Mouse (Mus musculus) limb, embryonic 15.5 days (tissue): ENCODE data around the gene March4. TPM values are rescaled to one million over a fixed set of nuclear protein-coding genes. Genes with fewer than 3 reads are reported as not detected.

ENCODE experiments used
- ATAC-seq: fragments of 200-750 bp; cut with Nextera tagmentation; 2 replicates; pipeline ENCODE4 v1.8.0; 2017; ENCODE audit warnings: low read depth, moderate TSS enrichment; ENCODE audit not compliant: insufficient number of reproducible peaks, low FRiP score, low TSS enrichment
- H3K27ac ChIP-seq: fragments of 300-500 bp; sonication (generic); 2 replicates; pipeline ENCODE4 v1.5.1; 2015; ENCODE audit warnings: moderate library complexity, mild to moderate bottlenecking, inconsistent platforms
- H3K27me3 ChIP-seq: fragments of 300-500 bp; sonication (generic); 2 replicates; pipeline ENCODE4 v1.6.1; 2015; ENCODE audit warnings: inconsistent platforms
- H3K36me3 ChIP-seq: fragments of 300-500 bp; sonication (generic); 2 replicates; pipeline ENCODE4 v1.6.1; 2015; ENCODE audit warnings: inconsistent platforms
- H3K4me1 ChIP-seq: fragments of 300-500 bp; sonication (generic); 2 replicates; pipeline ENCODE4 v1.6.1; 2015; ENCODE audit warnings: inconsistent platforms
- H3K4me2 ChIP-seq: fragments of 300-500 bp; sonication (generic); 2 replicates; pipeline ENCODE4 v1.6.1; 2015; ENCODE audit warnings: mild to moderate bottlenecking, inconsistent platforms
- H3K4me3 ChIP-seq: fragments of 300-500 bp; sonication (generic); 2 replicates; pipeline ENCODE4 v1.5.1; 2015; ENCODE audit warnings: mild to moderate bottlenecking, inconsistent platforms
- H3K9ac ChIP-seq: fragments of 300-500 bp; sonication (generic); 2 replicates; pipeline ENCODE4 v1.6.1; 2015; ENCODE audit warnings: inconsistent platforms
- H3K9me3 ChIP-seq: fragments of 300-500 bp; sonication (generic); 2 replicates; pipeline ENCODE4 v1.6.1; 2016; ENCODE audit warnings: inconsistent platforms
- WGBS: fragments of 180-500 bp; shearing (Covaris S2); methylation state at CpG from one replicate; pipeline ENCODE4 v1.1.7; 2015; 5-methylcytosine and 5-hydroxymethylcytosine counted together
- polyA plus RNA-seq: library from polyadenylated mRNA; unstranded; fragments of >200 nt; fragmentation: Nextera tagmentation; extraction: Ambion mirVana; gene quantifications from 2 replicates; pipeline ENCODE4 v1.2.1, GENCODE M21; 2015

The March4 gene
- polyA plus RNA-seq, 1 experiment from 2014 or later = not detected

- 45% methylated on average over 5 of the region's 5 CpGs for WGBS
- Histone ChIP-seq H3K27ac (no peak overlapping the region), H3K27me3 (no peaks in the 10 kb centered on the region), H3K4me1 (peaks cover 2% of the 10 kb centered on the region; the same call in 1 of the 2 replicates), H3K9ac (no peak overlapping the region), H3K4me3 (no peak overlapping the region), H3K36me3 (no peaks in the 10 kb centered on the region), H3K9me3 (no peaks in the 10 kb centered on the region), H3K4me2 (no peak overlapping the region)
- no peak for ATAC-seq
These were observed 68.2 kb downstream of the March4 start for GRCm38 (mm10) chr1:72468466-72469003.

GRCm38 (mm10) chr1:72464926-72465583 lies 71.7 kb downstream of the March4 start:
- Histone ChIP-seq H3K4me2 (no peak overlapping the region), H3K36me3 (no peaks in the 10 kb centered on the region), H3K27me3 (no peaks in the 10 kb centered on the region), H3K9ac (no peak overlapping the region), H3K9me3 (no peaks in the 10 kb centered on the region), H3K27ac (no peak overlapping the region), H3K4me3 (no peak overlapping the region), H3K4me1 (peaks cover 2% of the 10 kb centered on the region; the same call in 1 of the 2 replicates)
- ATAC-seq = no peak
- WGBS = 39% methylated on average over 12 of the region's 12 CpGs

- H3K27me3 ChIP-seq = no peaks in the 10 kb centered on the region
- WGBS = 73% methylated on average over 6 of the region's 6 CpGs
- no peak for ATAC-seq
- no peaks in the 10 kb centered on the region for H3K36me3 ChIP-seq
- H3K9ac ChIP-seq = no peak overlapping the region
- H3K4me2 ChIP-seq = no peak overlapping the region
- peaks cover 2% of the 10 kb centered on the region; the same call in 1 of the 2 replicates for H3K4me1 ChIP-seq
- no peak overlapping the region for H3K4me3 ChIP-seq
- no peak overlapping the region for H3K27ac ChIP-seq
- no peaks in the 10 kb centered on the region for H3K9me3 ChIP-seq
These were observed 74.2 kb downstream of the March4 start for GRCm38 (mm10) chr1:72462516-72462915.

GRCm38 (mm10) chr1:72457652-72458051 lies 79.1 kb downstream of the March4 start:
- H3K4me1 ChIP-seq = no peaks in the 10 kb centered on the region
- no peak overlapping the region for H3K4me2 ChIP-seq
- 62% methylated on average over 4 of the region's 4 CpGs for WGBS
- H3K9ac ChIP-seq = no peak overlapping the region
- no peaks in the 10 kb centered on the region for H3K36me3 ChIP-seq
- H3K4me3 ChIP-seq = no peak overlapping the region
- H3K27ac ChIP-seq = no peak overlapping the region
- no peaks in the 10 kb centered on the region for H3K9me3 ChIP-seq
- no peaks in the 10 kb centered on the region for H3K27me3 ChIP-seq
- ATAC-seq = no peak

- no peaks in the 10 kb centered on the region for H3K9me3 ChIP-seq
- no peaks in the 10 kb centered on the region for H3K36me3 ChIP-seq
- no peak overlapping the region for H3K4me3 ChIP-seq
- no peaks in the 10 kb centered on the region for H3K4me1 ChIP-seq
- H3K9ac ChIP-seq = no peak overlapping the region
- no peak overlapping the region for H3K27ac ChIP-seq
- no peak overlapping the region for H3K4me2 ChIP-seq
- no peaks in the 10 kb centered on the region for H3K27me3 ChIP-seq
- ATAC-seq = no peak
- WGBS = 57% methylated on average over 4 of the region's 4 CpGs
These were observed 80.8 kb downstream of the March4 start for GRCm38 (mm10) chr1:72455923-72456322.

GRCm38 (mm10) chr1:72454733-72455201 lies 82.0 kb downstream of the March4 start:
- Histone ChIP-seq H3K4me1 (no peaks in the 10 kb centered on the region), H3K9ac (no peak overlapping the region), H3K9me3 (no peaks in the 10 kb centered on the region), H3K4me2 (no peak overlapping the region), H3K36me3 (no peaks in the 10 kb centered on the region), H3K27ac (no peak overlapping the region), H3K4me3 (no peak overlapping the region), H3K27me3 (no peaks in the 10 kb centered on the region)
- no peak for ATAC-seq
- WGBS = 48% methylated on average over 6 of the region's 6 CpGs

GRCm38 (mm10) chr1:72452839-72453238 lies 83.9 kb downstream of the March4 start:
- Histone ChIP-seq H3K27me3 (no peaks in the 10 kb centered on the region), H3K36me3 (no peaks in the 10 kb centered on the region), H3K9ac (no peak overlapping the region), H3K4me1 (no peaks in the 10 kb centered on the region), H3K4me2 (no peak overlapping the region), H3K4me3 (no peak overlapping the region), H3K27ac (no peak overlapping the region), H3K9me3 (no peaks in the 10 kb centered on the region)
- ATAC-seq = no peak
- 85% methylated on average over 2 of the region's 2 CpGs for WGBS

- no peak overlapping the region for H3K27ac ChIP-seq
- no peak for ATAC-seq
- no peaks in the 10 kb centered on the region for H3K27me3 ChIP-seq
- H3K4me1 ChIP-seq = no peaks in the 10 kb centered on the region
- WGBS = 78% methylated on average over 4 of the region's 4 CpGs
- H3K4me2 ChIP-seq = no peak overlapping the region
- H3K9me3 ChIP-seq = no peaks in the 10 kb centered on the region
- H3K4me3 ChIP-seq = no peak overlapping the region
- no peak overlapping the region for H3K9ac ChIP-seq
- no peaks in the 10 kb centered on the region for H3K36me3 ChIP-seq
These were observed 85.9 kb downstream of the March4 start for GRCm38 (mm10) chr1:72450790-72451189.

- no peaks in the 10 kb centered on the region for H3K9me3 ChIP-seq
- WGBS = 73% methylated on average over 3 of the region's 3 CpGs
- H3K4me3 ChIP-seq = no peak overlapping the region
- no peaks in the 10 kb centered on the region for H3K4me1 ChIP-seq
- H3K9ac ChIP-seq = no peak overlapping the region
- ATAC-seq = no peak
- no peaks in the 10 kb centered on the region for H3K27me3 ChIP-seq
- H3K36me3 ChIP-seq = no peaks in the 10 kb centered on the region
- H3K27ac ChIP-seq = no peak overlapping the region
- H3K4me2 ChIP-seq = no peak overlapping the region
These were observed 87.0 kb downstream of the March4 start for GRCm38 (mm10) chr1:72449752-72450151.

- Histone ChIP-seq H3K9ac (no peak overlapping the region), H3K4me2 (no peak overlapping the region), H3K4me3 (no peak overlapping the region), H3K27me3 (no peaks in the 10 kb centered on the region), H3K36me3 (no peaks in the 10 kb centered on the region), H3K4me1 (no peaks in the 10 kb centered on the region), H3K27ac (no peak overlapping the region), H3K9me3 (no peaks in the 10 kb centered on the region)
- no peak for ATAC-seq
- 86% methylated on average over 2 of the region's 2 CpGs for WGBS
These were observed 94.0 kb downstream of the March4 start for GRCm38 (mm10) chr1:72442747-72443146.

- Histone ChIP-seq H3K9me3 (no peaks in the 10 kb centered on the region), H3K9ac (no peak overlapping the region), H3K36me3 (no peaks in the 10 kb centered on the region), H3K27ac (no peak overlapping the region), H3K27me3 (no peaks in the 10 kb centered on the region), H3K4me2 (no peak overlapping the region), H3K4me1 (no peaks in the 10 kb centered on the region), H3K4me3 (no peak overlapping the region)
- ATAC-seq = no peak
- 71% methylated on average over 8 of the region's 8 CpGs for WGBS
These were observed 97.6 kb downstream of the March4 start for GRCm38 (mm10) chr1:72439146-72439545.

GRCm38 (mm10) chr1:72436967-72437366 lies 99.8 kb downstream of the March4 start:
- ATAC-seq = no peak
- no peak overlapping the region for H3K27ac ChIP-seq
- WGBS = 72% methylated on average over 5 of the region's 5 CpGs
- H3K36me3 ChIP-seq = no peaks in the 10 kb centered on the region
- H3K4me2 ChIP-seq = no peak overlapping the region
- no peaks in the 10 kb centered on the region for H3K9me3 ChIP-seq
- H3K27me3 ChIP-seq = no peaks in the 10 kb centered on the region
- H3K4me3 ChIP-seq = no peak overlapping the region
- H3K4me1 ChIP-seq = no peaks in the 10 kb centered on the region
- no peak overlapping the region for H3K9ac ChIP-seq
